Mouse (Mus musculus) kidney, postnatal 36 days (tissue): ENCODE measurements around the gene Ccl8.

ENCODE experiments used
- DNase-seq, 2 experiments: peaks; one replicate each; pipeline ENCODE4 v3.0.0; 2021 to 2022; ENCODE audit warnings: mixed read lengths in 2 of 2

The Ccl8 gene

DNA sequence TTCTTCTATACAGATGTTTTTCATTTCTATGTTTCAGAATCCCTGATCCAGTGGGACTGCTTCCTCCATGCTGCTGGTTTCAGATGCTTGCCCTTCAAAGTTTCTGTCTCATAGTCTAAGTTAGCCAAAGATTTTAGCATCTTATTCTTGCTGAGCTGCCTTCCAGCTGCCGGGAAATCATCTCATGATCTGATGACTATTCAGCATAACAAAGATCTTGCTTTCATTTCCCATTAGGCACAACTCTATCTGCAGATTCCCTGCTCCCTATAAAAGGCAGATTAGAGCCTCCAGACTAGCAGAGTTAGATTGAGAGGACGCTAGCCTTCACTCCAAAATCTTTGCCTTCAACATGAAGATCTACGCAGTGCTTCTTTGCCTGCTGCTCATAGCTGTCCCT is at the start of gene Ccl8:
Ccl8 (plus strand) TSS at position 301 of the 400 bp plus-strand sequence.
- no peak for DNase-seq

DNA sequence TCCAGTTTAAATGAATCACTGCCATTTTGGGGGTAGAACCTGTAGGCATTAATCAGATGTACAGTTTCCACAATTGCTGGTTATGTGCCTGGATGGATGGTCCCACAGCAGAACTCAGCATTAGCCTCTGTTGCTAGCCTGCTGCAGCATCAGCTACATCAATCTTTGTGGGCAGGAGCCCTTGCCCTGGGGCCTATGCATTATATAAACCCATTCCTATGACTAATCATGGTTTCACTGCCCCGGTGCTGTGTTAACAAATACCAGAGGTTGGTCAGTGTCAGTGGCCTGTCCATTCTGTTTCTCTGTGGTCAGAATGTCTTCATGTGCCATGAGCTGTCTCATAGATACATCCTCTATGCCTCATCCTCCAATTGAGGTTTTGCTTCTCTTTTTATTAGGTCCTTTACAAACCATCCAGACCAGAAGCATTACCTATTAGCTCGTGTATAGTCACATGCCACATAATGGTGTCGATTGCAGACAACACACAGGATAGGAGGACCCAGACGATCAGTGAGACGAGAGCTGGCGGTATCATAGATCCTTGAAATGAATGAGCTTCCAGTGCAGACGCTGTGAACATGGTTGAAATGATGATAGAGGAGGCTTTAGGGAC is 47.9 kb upstream of the Ccl8 start:
- DNase-seq: no peak

DNA sequence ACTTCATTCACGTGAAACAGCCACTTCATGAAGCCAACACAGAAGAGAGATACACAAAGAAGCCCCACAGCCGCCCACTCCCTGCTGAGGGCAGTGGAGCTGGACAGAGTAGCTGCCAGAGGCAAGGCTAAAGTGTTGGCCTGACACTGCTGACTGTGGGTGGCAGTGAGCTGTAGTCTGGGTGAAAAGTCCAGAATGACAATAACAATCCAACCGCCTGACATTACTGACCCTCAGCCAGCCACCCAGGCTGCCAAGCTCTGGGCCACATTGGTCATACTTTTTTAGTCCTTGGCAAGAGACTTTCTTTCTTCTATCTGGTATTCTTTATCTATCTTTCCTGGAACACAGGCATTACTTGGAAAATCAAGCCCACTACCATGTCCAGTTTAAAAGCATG is 43.9 kb upstream of the Ccl8 start:
- DNase-seq: no peak

DNA sequence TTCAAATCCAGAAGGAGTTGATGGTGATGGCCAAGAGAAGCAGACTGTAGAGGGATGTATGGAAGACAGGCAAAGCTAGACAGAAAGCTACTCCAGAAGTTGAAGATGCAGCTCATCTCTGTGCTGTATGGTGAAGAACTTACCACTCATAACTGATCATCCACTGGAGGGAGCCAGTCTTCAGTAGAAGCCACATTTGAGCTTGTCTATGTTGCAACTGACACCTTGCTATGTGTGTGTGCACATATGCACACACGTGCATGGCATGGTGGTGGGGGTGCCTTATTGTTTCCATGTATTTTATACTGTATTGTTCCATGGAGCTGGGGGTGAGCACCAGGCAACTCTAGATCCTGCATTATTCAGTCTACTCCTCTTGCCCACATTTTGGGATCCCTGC is 42.6 kb upstream of the Ccl8 start:
- DNase-seq: no peak

DNA sequence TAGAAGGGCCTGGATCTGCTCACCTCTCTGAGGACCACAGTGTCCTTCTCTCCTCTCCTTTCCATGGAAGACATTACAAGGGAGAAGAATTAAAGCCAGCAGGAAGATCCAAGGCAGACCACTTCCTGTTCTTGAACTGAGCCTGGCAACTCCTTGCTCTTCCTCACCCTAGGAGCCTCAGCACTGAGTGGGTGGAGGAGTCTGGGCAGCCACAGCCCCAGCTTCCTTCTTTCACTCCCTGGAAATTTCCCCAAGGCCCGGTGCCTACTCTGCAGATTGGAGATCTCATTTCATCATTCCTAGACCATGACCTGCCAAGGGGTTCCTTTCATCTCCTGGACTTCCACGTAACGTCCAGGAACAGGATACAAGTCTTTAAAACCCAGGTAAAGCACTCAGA is 42.0 kb upstream of the Ccl8 start:
- DNase-seq: no peak

DNA sequence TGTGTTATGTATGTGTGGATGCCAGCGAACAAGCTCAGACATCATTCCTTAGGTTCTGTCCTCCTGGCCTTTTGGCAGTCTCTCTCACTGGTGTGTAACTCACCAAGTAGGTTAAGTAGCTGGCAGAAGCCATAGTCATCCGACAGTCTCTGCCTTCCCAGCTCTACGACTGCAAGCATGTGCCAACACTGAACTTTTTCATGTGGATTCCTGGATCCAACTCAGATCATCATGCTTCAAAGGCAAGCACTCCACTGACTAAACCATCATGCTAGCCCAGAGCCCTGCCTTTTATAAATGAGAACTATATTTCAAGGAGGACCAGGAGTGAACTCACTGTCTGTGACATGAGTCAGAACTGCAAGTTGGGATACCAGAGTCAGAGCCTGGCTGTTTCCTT is 41.3 kb upstream of the Ccl8 start:
- DNase-seq: no peak

DNA sequence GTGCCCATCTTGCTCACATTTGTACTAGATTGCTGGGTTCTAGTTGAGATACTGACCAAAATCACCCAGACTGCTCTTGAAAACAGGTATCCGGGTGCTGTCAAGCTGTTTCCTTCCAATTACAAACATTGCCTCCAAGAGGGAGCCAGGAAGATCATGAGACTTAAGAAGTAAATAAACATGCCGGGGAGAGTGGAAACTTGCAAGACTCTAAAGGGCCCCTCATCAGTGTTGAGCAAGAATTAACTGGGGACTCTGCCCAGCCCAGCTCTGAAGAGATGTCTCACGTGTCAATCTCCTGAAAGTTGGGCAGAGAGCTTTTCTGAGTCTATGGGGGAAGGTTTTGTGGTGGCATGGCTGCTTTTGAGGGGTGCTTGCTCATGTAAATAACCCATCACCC is 38.0 kb upstream of the Ccl8 start:
- no peak for DNase-seq

DNA sequence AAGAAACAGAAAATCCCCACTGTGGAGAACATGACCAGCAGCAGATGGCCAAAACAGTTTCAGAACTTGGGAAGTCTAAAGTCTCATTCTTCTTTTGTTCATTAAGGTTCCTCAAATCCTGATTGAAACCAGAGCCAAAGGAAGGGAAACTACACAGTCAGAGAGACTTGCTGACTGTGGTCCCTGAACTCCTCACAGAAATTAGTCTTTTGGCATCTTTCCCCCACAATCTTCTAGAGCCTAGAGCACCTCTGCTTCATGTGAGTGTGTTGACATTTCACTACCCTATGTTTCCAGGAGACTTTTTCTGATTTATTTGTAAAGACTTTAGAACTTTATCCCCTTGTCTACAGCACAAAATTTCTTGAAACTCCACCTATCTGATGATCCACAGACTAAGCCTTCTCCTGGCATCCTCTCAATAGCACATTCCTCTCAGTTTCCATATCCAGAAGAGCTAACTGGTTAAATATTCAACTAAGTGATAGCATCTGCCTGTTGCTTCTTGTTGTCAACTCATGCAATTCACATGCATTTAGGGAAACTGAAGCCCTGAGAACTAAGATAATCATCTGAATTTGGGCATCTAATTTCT is 36.8 kb upstream of the Ccl8 start:
- no peak for DNase-seq

DNA sequence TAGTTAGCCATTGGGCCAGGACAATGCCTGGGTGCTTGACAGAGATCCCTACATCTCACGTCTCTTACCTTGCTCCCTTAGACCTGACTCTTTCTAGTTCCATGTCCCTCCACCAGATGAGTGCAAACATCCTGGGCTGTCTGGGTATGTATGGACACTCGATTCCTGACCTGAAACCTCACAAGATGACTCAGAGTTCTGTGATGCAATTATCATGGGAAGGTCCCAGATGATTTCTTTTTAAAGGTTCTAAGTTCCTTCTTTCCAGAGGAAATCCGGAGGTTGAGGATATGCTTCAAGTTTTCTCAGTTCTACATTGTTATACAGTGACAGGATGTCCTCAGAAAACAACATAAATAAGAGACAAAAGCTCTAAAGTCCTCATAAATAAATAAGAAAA is 34.1 kb upstream of the Ccl8 start:
- DNase-seq: no peak

DNA sequence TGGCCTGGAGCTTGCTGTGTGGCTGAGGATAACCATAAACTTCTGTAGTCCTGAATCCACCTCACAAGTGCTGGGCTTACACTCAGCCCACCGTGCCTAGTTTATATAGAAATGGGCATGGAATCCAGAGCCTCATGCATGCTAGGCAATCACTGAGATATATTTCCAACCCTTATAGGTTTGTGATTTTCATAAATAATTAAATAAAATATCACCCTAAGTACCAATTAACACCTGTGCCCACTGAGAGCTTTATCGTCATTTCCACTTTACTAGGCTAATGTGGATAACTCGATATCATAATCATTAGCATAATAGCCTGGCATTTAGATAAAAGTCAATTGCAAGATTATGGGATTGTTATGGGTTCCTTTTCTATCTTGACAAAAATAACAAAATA is 30.6 kb upstream of the Ccl8 start:
- DNase-seq: no peak

DNA sequence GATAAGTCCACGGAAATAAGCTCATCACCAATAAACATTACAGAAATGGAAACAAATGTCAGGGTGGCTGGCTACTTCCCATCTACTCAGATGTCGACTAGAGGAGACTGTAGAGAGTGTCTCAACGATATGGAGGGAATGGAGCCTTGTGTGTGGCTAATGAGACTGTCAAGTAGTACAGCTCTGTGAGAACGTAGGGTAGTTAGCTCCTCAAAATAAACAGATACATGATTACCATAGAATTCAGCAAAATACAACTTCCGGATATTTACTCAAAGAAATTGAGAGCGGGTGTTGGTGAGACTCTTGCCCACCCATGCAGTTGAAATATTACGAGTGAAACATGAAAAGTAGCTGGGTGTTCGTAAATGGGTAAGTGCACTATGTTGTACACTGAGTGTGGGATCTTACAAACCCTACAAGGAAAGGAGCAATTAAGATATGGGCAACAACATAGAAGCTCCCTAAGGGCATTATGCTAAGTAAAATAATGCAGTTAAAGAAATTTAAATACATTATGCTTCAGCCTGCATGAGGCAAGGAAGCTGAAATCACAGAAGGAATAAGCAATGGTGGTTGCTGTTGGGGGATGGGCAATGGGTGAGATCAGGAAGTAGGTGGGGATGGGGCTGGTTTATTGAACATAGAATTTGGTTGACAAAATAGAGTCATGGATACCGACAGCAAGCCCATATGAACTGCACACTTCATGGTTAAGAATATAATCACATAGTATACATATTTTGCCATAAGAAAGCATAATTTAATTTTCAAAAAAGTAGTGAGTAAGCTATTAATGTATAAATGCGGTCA is 15.3 kb upstream of the Ccl8 start:
- no peak for DNase-seq

DNA sequence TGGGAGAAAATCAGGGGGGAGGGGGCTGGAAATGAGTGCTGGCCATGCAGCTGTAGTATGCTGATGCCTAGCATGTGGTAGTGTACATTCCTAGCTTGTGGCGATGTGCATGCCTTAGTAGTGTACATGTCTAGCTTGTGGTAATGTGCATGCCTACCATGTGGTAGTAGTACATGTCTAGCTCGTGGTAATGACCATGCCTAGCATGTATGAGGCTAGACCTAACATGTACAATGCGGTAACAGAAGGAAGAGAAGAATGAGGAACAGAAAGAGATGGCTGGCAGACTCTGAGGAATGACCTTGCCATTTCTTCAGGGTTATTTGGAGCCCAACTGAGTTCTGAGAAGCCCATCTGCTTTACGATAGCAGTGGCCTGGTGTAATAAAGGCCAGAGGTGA is 13.9 kb upstream of the Ccl8 start:
- no peak for DNase-seq

DNA sequence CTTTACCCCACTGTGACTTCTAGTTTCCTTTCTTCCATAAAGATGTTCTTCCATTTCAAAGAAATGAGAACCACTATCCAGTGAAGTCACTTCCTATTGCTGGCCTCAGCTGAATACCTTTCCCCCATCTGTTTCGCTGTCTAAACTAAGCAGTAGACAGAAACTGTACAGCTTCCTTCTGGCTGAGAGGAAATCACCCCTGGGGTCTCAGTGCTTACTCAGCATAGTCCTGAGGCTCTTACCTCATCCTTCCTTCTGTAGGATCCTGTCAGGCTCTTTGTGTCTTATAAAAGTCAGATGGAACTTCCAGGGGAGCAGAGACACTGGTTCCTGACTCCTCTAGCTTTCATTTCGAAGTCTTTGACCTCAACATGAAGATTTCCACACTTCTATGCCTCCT is 13.5 kb upstream of the Ccl8 start, which contains the start of gene Ccl12:
Ccl12 (plus strand) TSS at position 317 of the 400 bp plus-strand sequence.
- DNase-seq: no peak

DNA sequence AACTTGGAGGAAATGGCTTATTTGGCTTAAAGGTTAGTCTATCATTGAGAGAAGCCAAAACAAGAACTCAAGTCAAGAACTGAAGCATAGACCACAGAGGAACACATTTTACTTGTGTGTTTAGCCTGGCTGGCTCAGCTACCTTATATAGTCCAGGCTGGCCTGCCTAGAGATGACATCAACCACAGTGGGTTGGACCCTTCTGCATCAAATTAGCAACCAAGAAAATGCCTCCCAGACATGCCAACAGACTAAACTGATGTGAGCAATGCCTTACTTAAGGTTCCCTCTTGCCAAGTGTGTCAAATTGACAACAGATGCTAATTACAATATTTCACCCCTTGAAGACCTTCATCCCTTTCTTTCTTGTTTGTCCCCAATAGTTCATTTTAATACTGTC is 5.4 kb upstream of the Ccl8 start:
- no peak for DNase-seq

DNA sequence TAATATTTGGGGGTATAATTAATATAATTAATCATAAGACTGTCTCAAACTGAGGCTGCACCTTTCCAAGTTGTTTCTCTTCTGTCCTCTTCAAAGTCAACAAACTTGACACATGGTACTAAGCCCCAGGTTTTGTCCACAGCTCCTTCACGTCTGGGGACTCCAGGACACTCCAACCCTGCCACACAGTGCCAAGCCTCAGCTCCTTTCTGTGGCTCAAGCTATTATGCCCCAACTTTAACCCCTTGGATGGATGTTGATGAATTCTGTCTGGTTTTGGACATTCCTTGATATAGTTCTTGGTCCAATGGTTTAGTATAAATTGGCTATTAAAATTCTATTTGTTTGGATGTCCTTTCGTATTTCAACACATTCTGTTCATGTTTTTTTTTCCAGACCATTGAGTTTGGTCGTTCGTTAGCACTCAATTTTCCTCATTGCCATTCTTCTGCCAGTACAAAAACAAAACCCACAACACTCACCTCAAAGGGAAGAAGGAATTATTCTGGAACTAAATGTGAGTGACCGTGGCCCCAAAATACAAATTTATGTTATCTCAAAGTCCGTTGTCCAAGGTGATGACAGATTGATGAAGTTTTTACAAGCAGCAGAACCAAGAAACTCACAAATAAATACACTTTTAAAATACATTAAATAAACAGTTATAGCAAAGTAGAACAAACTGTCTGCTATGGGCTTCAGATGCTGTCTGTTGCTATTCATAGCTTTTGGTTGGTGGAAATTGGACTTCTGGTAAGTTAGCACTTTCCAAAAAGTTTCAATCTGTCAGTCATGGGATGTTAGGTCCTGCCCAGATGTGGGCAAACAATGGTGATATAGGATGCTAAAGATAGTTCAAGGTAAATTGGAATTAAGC is 4.4 kb upstream of the Ccl8 start:
- no peak for DNase-seq

DNA sequence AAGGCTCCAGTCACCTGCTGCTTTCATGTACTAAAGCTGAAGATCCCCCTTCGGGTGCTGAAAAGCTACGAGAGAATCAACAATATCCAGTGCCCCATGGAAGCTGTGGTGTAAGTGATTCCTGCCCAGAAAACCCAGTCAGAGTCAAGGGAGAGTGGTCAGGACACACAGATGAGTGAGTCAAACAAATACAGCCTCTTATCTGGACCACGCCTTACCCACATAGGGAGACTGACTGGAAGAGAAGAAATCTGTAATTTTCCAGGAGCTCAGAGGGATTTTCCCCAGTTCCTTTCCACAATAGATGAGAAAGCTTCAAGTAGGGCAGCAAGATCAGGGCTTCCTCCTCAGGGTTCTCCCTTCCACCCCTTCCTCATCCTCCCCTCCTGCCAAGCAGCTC is 1.1 kb downstream of the Ccl8 start:
- DNase-seq: no peak

DNA sequence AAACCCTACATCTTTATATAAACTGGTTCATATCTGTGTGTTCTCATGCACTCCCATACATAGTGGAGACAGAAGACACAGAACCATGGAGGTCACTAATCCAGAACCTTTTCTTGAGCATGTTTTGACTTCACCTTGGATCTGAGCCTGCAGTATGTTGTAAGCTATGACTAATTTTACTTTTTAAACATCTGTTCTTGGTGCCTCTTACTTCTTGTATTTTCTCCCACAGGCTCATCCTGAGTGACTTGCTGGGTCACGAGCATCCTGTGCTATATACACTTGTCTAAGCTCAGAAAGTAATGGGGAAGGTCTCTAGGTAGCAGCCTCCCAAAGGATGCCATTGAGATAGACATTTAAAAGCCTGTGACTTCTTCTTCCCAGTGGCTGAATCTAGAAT is 18.0 kb downstream of the Ccl8 start:
- DNase-seq: no peak

DNA sequence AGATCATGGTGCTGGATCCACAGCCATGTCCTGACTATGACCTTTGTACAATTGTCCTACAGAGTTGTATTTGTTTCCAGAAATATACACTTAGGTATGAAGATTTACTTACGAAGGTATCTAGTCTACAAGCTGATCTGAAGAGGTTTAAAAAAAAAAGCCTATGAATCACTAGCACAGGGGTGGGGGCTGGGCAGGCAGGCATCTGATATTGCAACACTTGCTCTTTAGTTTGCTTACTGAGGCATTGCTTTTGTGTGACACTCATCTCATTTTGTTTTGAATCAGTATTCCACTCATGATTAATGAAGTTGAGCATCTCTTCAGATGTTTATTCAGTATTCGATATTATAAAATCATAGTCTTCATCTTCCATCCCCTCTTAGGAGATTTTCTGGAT is 21.2 kb downstream of the Ccl8 start:
- no peak for DNase-seq

DNA sequence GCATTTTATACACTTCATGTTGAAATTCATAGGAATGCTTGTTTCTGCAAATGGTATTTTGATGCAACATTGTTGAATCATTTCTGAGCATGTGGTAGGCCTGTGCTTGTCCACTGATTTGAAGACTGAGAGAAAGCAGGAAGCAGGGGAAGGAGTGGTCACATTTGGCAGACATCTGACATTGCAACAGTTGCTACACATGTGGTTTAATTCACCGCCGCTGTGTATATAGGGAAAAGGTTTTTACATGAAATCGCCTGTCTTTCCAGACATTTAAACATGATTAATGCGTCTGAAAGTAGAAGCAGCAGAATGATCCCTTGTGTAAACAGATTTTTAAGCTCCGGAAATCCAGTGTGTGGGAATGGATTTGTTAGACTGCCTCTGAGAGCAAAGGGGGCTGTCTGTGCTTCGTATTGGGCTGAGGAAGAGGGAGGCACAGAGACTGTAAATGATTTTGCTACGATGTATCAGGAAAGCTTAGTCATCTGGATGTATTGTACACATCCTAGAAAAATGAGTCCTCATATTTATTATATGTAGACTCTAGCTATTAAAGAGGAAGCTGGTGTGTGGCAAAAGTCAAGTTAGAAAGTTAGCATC is 24.6 kb downstream of the Ccl8 start:
- no peak for DNase-seq

DNA sequence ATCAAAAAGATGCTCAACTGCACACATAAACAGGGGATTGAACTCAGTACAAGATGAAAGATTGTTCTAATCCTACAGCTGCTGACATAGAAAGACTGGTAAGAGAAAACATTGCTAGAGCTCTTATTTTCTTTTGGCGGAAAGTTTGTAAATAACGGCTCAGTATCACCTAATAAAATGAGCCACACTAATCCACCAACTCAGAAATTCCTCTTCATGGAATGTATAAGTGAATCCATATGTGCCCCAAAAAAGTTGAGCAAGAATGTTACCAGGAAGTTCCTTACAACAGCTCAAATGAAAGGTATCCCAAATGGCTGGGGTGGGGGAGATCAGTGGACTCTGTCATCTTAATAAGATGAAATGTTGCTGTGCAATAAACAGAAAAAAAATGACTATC is 44.1 kb downstream of the Ccl8 start:
- DNase-seq: no peak

DNA sequence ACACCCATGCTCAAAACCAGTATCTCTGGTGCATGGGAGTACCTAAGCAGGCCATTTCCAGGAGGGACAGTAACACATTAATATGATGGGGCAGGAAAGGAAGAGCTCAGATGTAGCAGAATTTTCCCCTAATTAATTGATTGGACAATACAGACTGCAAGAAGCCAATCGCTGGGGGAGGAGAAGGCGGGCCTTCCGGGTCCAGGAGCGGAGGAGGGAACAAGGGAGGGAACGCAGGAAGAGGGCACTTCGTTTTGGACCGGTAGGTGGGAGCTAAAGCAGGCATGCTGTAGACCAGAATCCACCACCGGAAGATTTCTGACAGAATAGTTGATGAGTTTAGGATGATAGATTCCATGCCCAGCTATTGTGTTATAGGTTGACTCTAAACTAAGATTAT is 48.3 kb downstream of the Ccl8 start:
- DNase-seq: no peak
